Mouse (Mus musculus) myocyte (in vitro differentiated cells): ENCODE results near the gene Prrx1. TPM values are rescaled to one million over a fixed set of nuclear protein-coding genes. Genes with fewer than 3 reads are reported as not detected.
A peak's percentile ranks its signal among the peaks of the same experiment; 100 is the strongest.

Experiments used
- H3K27me3 ChIP-seq: one replicate; pipeline ENCODE4 v1.6.1; 2011; ENCODE audit not compliant: control insufficient read depth, insufficient read depth, insufficient read length
- H3K36me3 ChIP-seq: one replicate; pipeline ENCODE4 v1.6.1; 2011; ENCODE audit not compliant: control insufficient read depth, insufficient read depth
- H3K4me2 ChIP-seq: one replicate; pipeline ENCODE4 v1.6.1; 2011; ENCODE audit warnings: low read depth, control low read depth
- H3K4me3 ChIP-seq: one replicate; pipeline ENCODE4 v1.5.1; 2011; ENCODE audit warnings: mild to moderate bottlenecking, control low read depth, moderate library complexity
- H3K79me2 ChIP-seq: one replicate; pipeline ENCODE4 v1.6.1; 2011; ENCODE audit not compliant: control insufficient read depth, insufficient read depth
- H3ac ChIP-seq: one replicate; pipeline ENCODE4 v1.6.1; 2011; ENCODE audit not compliant: control insufficient read depth, insufficient read length
- CEBPB ChIP-seq: IDR thresholded peaks from 2 replicates; pipeline ENCODE4 v1.6.1; 2011; ENCODE audit warnings: mild to moderate bottlenecking, moderate library complexity; ENCODE audit not compliant: poor library complexity, insufficient read depth, severe bottlenecking
- E2F4 ChIP-seq: IDR thresholded peaks from one replicate; pipeline ENCODE4 v1.6.1; 2011; ENCODE audit warnings: mild to moderate bottlenecking, control low read depth, moderate library complexity; ENCODE audit not compliant: insufficient read depth
- MAX ChIP-seq: IDR thresholded peaks from one replicate; pipeline ENCODE4 v1.6.1; 2011; ENCODE audit warnings: low read depth, mild to moderate bottlenecking, control low read depth
- MYOD1 ChIP-seq, 3 experiments: IDR thresholded peaks; one replicate each; pipeline ENCODE4 v1.6.1; 2011; ENCODE audit warnings: control low read depth in 2 of 3, low read depth in 2 of 3, mild to moderate bottlenecking in 2 of 3, moderate library complexity in 1 of 3; ENCODE audit not compliant: insufficient read length in 2 of 3, control insufficient read depth in 1 of 3
- MYOG ChIP-seq, 3 experiments: IDR thresholded peaks; one replicate each; pipeline ENCODE4 v1.6.1; 2011; ENCODE audit warnings: control low read depth in 2 of 3, low read depth in 2 of 3, mild to moderate bottlenecking in 2 of 3; ENCODE audit not compliant: insufficient read length in 2 of 3, control insufficient read depth in 1 of 3, insufficient read depth in 1 of 3
- POLR2A ChIP-seq: IDR thresholded peaks from one replicate; pipeline ENCODE4 v1.6.1; 2011; ENCODE audit warnings: low read depth, mild to moderate bottlenecking, control low read depth, moderate library complexity; ENCODE audit not compliant: insufficient read length
- POLR2AphosphoS2 ChIP-seq: IDR thresholded peaks from one replicate; pipeline ENCODE4 v1.6.1; 2011; ENCODE audit warnings: low read depth, control low read depth; ENCODE audit not compliant: insufficient read length
- REST ChIP-seq: IDR thresholded peaks from one replicate; pipeline ENCODE4 v1.6.1; 2011; ENCODE audit warnings: mild to moderate bottlenecking, control low read depth, moderate library complexity; ENCODE audit not compliant: insufficient read depth, insufficient read length
- SRF ChIP-seq: IDR thresholded peaks from one replicate; pipeline ENCODE4 v1.6.1; 2011; ENCODE audit warnings: low read depth; ENCODE audit not compliant: control insufficient read depth, insufficient read length
- TCF12 ChIP-seq: IDR thresholded peaks from one replicate; pipeline ENCODE4 v1.6.1; 2011; ENCODE audit warnings: mild to moderate bottlenecking, control low read depth; ENCODE audit not compliant: poor library complexity, insufficient read depth, severe bottlenecking
- TCF3 ChIP-seq: IDR thresholded peaks from one replicate; pipeline ENCODE4 v1.6.1; 2011; ENCODE audit warnings: low read depth, control low read depth; ENCODE audit not compliant: insufficient read length
- USF1 ChIP-seq: IDR thresholded peaks from one replicate; pipeline ENCODE4 v1.6.1; 2011; ENCODE audit warnings: low read depth, mild to moderate bottlenecking, control low read depth, moderate library complexity
- polyA plus RNA-seq: library from polyadenylated mRNA; unstranded; fragments of >200 nt; fragmentation: generic; extraction: Trizol; gene quantifications from one replicate; pipeline ENCODE4 v1.2.1, GENCODE M21; 2012; ENCODE audit warnings: missing spikeins

The Prrx1 gene
- polyA plus RNA-seq, 1 experiment = 7.0 TPM

- Histone ChIP-seq H3K27me3 (no peaks in the 10 kb centered on the region), H3K36me3 (no peaks in the 10 kb centered on the region), H3ac (no peak overlapping the region), H3K79me2 (no peaks in the 10 kb centered on the region), H3K4me2 (no peak overlapping the region), H3K4me3 (no peak overlapping the region)
- TF ChIP-seq CEBPB = no peak
- TF ChIP-seq REST = no peak
- TF ChIP-seq POLR2AphosphoS2 = no peak
These were observed 36.4 kb downstream of the Prrx1 start for GRCm38 (mm10) chr1:163277069-163277468.

GRCm38 (mm10) chr1:163274919-163275318, 38.6 kb downstream of the Prrx1 start:
- Histone ChIP-seq H3K4me3 (no peak overlapping the region), H3K36me3 (no peaks in the 10 kb centered on the region), H3K4me2 (no peak overlapping the region), H3K27me3 (no peaks in the 10 kb centered on the region), H3ac (no peak overlapping the region), H3K79me2 (no peaks in the 10 kb centered on the region)
- TF ChIP-seq TCF12 = no peak
- no peak for TF ChIP-seq USF1
- no peak for TF ChIP-seq E2F4
- no peak for TF ChIP-seq MYOG (IDR thresholded peaks at IDR 0.05; ENCODE audit: control insufficient read depth in 1 of 3, insufficient read depth in 1 of 3, insufficient read length in 2 of 3, low read depth in 2 of 3)
- TF ChIP-seq POLR2A = no peak
- no peak for TF ChIP-seq CEBPB
- TF ChIP-seq MAX = no peak
- no peak for TF ChIP-seq TCF3
- no peak for TF ChIP-seq SRF
- no peak for TF ChIP-seq POLR2AphosphoS2
- TF ChIP-seq MYOD1 (IDR thresholded peaks at IDR 0.05; ENCODE audit: control insufficient read depth in 1 of 3, insufficient read length in 2 of 3, low read depth in 2 of 3) = no peak
- no peak for TF ChIP-seq REST

- Histone ChIP-seq H3ac (no peak overlapping the region), H3K79me2 (no peaks in the 10 kb centered on the region), H3K36me3 (no peaks in the 10 kb centered on the region), H3K4me3 (no peak overlapping the region), H3K27me3 (no peaks in the 10 kb centered on the region), H3K4me2 (peak overlapping the region; percentile 5)
- TF ChIP-seq USF1 (peak; percentile 66), MYOD1 (IDR thresholded peaks at IDR 0.05; ENCODE audit: control insufficient read depth in 1 of 3, insufficient read length in 2 of 3, low read depth in 2 of 3) (no peak)
These were observed 40.4 kb downstream of the Prrx1 start for GRCm38 (mm10) chr1:163273132-163273531.

GRCm38 (mm10) chr1:163266853-163267538, 46.5 kb downstream of the Prrx1 start:
- Histone ChIP-seq H3K27me3 (no peaks in the 10 kb centered on the region), H3ac (no peak overlapping the region), H3K79me2 (no peaks in the 10 kb centered on the region), H3K36me3 (no peaks in the 10 kb centered on the region), H3K4me3 (no peak overlapping the region), H3K4me2 (peak overlapping the region; percentile 35)
- TF ChIP-seq POLR2AphosphoS2 (no peak), CEBPB (peak; percentile 94)

- Histone ChIP-seq H3ac (no peak overlapping the region), H3K27me3 (no peaks in the 10 kb centered on the region), H3K4me2 (no peak overlapping the region), H3K4me3 (no peak overlapping the region), H3K79me2 (no peaks in the 10 kb centered on the region), H3K36me3 (peaks cover 7% of the 10 kb centered on the region)
- no peak for TF ChIP-seq MYOD1 (IDR thresholded peaks at IDR 0.05; ENCODE audit: control insufficient read depth in 1 of 3, insufficient read length in 2 of 3, low read depth in 2 of 3)
- no peak for TF ChIP-seq POLR2A
- TF ChIP-seq SRF = no peak
- no peak for TF ChIP-seq TCF12
- TF ChIP-seq TCF3 = no peak
- TF ChIP-seq REST = no peak
- no peak for TF ChIP-seq MYOG (IDR thresholded peaks at IDR 0.05; ENCODE audit: control insufficient read depth in 1 of 3, insufficient read depth in 1 of 3, insufficient read length in 2 of 3, low read depth in 2 of 3)
- TF ChIP-seq POLR2AphosphoS2 = no peak
- TF ChIP-seq E2F4 = no peak
These were observed 56.2 kb downstream of the Prrx1 start for GRCm38 (mm10) chr1:163257298-163257697.

- no peak overlapping the region for H3K4me2 ChIP-seq
- no peak for TF ChIP-seq REST
- TF ChIP-seq MYOD1 (IDR thresholded peaks at IDR 0.05; ENCODE audit: control insufficient read depth in 1 of 3, insufficient read length in 2 of 3, low read depth in 2 of 3) = no peak
- TF ChIP-seq MAX = no peak
- no peak for TF ChIP-seq SRF
- TF ChIP-seq POLR2AphosphoS2 = no peak
- no peak for TF ChIP-seq E2F4
- no peak for TF ChIP-seq USF1
- TF ChIP-seq TCF3 = no peak
- no peak for TF ChIP-seq POLR2A
- H3K4me3 ChIP-seq = no peak overlapping the region
- no peaks in the 10 kb centered on the region for H3K79me2 ChIP-seq
- no peak overlapping the region for H3ac ChIP-seq
- H3K36me3 ChIP-seq = peaks cover 4% of the 10 kb centered on the region
- no peaks in the 10 kb centered on the region for H3K27me3 ChIP-seq
These were observed 57.6 kb downstream of the Prrx1 start for GRCm38 (mm10) chr1:163255884-163256283.
